Mouse (Mus musculus) ovary, postnatal 10 days (tissue): ENCODE measurements around the gene Ces2h.
"Not testable (repeated sequence)": the region's sequence is repeated elsewhere in the genome, so short reads cannot be mapped to it uniquely, and the experiment has no call there.

Source experiments
- DNase-seq: peaks from one replicate; pipeline ENCODE4 v3.0.0; 2022; ENCODE audit warnings: low spot score

Ces2h gene

DNA sequence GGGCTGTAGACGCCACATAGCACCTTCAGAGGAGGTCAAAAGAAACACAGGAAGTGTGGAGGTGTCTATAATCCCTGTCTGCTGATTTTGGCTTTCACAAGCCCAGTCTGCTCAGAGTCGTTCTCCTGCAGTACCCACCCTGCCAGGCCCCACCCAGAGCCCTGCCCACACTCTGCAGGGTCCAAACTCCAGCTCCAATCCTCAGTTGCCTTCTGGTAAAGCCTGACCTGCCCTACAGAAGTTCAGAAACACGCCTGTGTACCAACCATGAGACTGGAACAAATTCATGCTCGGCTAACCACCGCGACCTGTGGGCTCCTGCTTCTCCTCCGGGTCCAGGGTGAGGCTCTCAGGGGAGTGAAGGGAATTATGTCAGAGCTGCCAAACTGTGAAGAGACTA lies at the start of gene Ces2h:
Gene Ces2h (plus strand): TSS at position 268 of the 400 bp plus-strand sequence.
- no peak for DNase-seq

DNA sequence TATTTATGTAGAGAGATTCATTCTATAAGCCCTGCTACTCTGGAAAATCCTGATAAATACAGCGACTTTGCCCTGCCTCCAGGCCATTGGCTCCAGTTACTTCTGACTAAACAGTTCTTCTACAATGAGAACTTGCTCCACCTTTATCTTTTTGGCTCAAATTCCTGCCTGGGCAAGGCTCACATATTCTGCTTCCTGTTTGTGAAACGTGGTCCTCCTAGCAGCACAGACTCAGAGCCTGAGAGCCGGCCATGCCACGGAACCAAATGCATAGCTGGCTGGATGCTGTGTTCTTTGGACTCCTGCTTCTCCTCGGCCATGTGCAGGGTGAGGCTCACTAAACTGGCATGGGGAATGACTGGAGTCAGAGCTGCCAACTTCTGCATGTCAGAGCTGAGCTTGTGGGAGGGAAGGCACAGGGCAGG lies 39.1 kb upstream of the Ces2h start, which contains the start of gene Ces2g:
Gene Ces2g (plus strand): TSS at position 182 of the 425 bp plus-strand sequence.
- DNase-seq, result peak; percentile 8

DNA sequence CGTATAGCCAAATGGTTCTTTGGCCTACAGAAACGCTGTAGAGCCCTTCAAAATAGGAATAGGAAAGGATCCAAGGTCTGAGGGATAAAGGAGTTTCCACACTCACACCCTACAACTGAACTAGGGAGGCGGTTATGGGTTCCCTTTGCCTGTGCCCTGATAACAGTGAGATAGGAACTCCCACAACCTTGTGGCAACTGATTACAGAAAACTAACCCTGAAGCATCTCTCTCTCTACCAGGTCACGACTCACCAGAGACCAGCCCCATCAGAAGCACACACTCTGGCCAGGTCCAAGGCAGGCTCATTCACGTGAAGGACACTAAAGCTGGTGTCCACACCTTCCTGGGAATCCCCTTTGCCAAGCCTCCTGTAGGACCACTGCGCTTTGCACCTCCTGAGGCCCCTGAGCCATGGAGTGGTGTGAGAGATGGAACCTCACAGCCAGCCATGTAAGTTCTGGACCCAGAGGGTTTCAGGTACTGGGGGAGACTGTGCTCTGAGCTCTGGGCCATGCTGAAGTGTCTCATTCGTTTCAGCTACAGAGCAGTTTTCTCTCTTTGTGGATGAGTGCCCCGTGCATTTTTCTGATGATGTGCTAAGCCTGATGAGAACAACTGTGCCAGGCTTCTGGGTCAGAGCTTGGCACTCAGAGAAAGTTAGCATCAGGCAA lies 38.3 kb upstream of the Ces2h start:
- no peak for DNase-seq

DNA sequence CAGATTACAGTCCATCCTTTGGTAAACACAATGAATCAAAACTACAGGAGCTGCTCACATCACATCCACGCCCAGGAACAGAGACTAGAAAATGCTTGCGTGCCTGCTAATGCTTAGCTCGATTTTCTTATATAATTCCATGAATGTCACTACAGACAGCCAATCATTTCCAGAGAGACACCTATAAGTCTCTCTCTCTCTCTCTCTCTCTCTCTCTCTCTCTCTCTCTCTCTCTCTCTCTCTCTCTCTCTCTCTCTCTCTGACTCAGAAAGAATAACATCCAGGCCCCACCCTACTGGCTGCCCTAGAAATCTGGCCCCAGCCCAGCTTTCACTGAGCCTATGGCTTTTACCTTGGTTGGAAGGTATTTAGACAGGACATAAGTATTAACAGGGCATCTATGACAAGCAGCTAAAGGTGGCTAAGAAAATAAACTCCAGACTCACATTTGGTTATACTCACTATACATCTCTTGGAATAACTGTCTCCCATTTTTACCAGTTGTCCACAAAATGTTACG lies 37.2 kb upstream of the Ces2h start:
- DNase-seq, result no peak

DNA sequence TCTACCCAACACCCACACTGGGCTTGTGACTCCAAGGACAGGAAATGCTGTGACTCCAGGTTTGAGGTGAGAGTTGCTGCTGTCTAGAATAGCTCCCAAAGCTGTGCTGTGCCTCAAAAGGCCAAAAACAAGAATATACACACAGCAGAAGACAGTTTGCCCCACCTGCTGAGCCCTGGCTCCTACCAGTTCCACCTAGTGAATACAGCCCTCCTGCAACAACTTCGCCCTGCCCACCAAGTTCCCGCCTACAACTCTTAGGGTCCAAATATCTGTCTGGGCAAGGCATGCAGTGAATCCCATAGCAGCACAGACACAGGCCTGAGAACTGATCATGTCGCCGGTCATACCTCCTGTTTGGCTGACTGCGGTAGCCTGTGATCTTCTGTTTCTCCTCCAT lies 16.5 kb upstream of the Ces2h start:
- no peak for DNase-seq

DNA sequence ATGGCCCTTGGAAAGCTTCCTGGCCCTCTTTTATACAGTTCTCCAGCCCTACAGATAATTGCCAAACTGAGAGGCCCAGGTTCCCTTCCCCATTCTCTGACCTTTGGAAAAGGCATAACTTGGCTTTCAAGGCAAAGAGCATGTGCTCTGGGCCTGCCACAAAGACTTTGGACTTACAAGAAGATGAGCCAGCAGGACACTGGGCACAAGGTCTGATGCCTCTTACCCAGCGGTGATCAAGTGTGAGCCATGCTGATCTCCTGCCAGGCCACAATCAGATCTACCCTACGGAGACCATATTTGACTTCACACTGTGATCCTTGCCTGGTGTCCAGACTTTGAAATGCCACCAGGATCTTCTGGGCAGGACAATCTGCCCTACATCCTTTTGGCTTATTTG lies 15.7 kb upstream of the Ces2h start:
- no peak for DNase-seq

DNA sequence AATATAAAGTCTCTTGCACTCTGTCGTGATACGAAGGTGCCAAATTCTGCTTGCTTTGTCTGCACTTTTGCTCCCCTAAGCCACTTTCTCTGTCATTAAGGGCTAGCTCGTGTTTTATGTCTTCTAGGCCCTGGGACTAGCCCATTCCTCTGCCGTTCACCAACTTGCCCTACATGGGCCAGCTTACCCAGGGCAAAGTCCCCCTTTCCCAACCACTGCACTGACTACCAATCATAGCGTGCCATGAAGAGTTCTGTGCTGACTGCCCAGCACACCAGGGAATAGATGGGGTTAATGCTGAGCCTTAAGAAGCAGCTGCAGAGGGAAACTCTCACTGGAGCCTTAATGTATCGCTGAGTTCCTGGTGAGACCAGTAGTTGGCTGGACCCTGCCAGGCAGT lies 2.5 kb upstream of the Ces2h start:
- DNase-seq, result no peak

DNA sequence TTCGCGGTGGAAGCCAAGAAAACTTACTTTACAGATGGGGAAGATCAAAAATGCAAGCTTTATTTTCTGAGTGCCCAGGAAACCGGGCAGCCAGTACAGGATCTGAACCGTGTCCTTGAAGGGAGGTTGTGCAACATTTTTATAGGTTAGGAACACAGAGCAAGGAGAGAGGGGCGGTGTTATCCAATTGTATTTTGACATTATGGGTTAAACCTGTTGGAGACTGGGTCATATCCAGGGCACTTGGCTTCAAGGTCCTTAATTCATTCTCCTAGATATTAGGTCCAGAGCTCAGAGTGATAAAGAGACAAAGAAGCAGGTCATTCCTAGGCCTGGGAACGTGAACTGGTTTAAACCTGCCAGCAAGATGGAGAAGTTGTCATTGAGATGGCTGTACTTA lies 1.5 kb upstream of the Ces2h start:
- DNase-seq, result no peak

DNA sequence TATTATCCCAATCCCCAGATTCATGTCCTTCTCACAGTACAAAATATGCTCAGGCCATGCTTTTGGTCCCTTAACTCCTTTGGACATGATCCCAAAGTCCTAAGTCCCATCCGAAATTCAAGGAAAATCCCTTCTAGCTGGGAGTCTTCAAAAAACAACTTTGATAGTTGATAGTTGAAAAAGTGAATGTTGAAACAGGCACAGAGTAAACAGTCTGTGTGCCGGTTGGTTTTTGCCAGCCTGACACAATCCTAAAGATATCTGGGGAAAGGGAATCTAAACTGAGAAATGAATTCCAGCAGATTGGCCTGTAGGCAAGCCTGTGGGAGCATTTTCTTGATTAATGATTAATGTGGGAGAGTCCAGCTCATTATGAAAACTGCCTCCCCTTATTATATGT lies 9.3 kb downstream of the Ces2h start:
- no peak for DNase-seq

DNA sequence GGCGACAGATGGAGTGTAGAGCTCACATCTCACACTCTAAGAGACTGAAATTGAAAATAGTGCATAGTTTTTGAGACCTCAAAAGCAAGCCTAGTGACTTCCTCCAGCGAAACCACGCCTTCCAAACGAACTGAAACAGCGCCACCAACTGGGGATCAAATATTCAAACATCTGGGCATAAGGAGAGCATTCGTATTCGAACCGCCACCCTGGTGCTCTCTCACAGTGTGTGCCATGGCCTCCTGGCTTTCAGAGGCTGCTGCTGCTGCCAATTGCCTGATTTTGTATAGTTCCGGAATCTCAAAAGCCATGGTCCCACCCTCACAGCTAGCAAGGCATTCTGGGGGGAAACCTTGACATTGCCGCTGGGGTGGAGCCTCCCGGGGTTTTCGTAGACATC lies 10.5 kb downstream of the Ces2h start:
- DNase-seq, result no peak

DNA sequence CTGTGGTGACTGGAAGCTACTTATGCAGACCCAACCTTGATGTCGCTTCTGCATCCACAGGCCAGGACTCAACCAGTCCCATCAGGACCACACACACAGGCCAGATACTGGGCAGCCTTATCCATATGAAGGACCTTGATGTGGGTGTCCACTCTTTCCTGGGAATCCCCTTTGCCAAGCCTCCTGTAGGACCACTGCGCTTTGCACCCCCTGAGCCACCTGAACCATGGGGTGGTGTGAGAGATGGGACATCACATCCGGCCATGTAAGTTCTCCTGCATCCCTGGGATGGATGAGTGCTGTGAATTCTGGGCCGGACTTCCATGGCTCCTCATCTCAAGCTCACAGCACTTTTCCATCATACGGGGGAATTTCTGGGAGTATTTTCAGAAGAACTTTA lies 13.7 kb downstream of the Ces2h start:
- no peak for DNase-seq

DNA sequence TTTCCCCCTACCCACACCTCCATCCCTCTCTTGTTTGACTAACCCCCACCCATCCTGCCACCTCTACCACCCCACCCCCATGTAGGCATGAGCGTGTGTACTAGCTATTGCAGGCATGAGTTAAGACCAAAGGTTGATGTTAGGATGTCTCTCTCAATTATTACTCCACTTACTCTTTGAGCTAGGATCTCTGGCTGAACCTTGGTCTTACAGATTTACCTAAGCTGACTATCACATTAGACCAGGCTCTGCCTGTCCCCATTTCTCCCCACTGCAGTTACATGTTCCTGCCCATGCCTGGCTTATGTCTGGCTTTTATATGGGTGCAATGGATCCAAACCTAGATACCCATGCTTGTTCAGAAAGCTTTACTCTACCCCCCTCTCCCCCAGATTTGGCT lies 21.3 kb downstream of the Ces2h start:
- DNase-seq, result no peak

DNA sequence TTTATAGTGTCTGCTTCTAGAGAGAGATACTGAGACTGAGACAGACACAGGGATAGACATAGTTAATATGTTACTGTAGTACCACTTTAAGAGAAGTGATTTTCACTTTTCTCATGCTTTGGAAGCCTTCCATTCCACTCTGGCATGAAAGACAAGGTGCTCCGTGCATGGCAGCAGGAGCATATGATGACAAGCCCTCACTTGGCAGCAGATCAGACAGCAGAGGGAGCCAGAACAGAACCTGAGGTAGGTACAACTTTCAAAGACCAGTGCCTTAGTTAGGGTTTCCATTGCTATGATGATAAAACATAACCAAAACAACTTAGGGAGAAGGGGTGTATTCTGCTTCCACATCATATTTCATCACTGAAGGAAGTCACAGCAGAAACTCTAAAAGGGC lies 22.4 kb downstream of the Ces2h start:
- no peak for DNase-seq

DNA sequence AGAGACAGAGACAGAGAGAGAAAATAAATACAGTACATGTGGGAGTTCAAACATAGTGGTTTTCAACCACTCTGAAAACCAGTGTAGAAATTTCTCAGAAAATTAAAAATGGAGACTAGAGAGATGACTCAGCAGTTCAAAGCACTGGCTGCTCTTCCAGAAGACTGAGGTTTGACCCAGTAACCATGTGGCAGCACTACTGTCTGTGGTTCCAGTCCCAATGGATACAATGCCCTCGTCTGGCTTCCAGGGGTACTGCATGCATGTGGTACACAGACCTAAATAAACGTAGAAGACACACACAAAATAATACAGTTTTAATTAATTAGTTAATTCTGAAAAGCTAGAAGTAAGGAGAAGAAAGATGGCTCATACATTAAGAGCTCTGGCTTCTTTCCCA lies 24.4 kb downstream of the Ces2h start:
- no peak for DNase-seq

DNA sequence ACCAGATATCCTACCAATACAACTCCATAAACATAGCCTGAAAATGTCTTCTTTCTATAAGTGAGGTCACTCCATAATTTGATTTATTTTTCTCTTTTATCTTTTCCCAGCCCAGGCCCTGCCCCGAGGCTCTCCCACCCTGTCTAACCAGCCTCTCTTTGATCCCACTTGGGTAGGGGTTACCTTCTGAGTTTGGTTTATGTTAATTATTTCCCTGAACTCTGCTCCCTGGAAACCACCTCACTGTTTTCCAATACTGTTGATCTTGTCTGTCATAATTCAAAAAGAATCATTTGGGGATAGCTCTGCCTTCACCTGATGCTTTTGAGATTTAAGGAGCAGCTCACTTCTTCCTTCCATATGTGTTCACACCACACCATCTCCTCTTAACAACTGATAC lies 42.9 kb downstream of the Ces2h start:
- DNase-seq, result no peak

DNA sequence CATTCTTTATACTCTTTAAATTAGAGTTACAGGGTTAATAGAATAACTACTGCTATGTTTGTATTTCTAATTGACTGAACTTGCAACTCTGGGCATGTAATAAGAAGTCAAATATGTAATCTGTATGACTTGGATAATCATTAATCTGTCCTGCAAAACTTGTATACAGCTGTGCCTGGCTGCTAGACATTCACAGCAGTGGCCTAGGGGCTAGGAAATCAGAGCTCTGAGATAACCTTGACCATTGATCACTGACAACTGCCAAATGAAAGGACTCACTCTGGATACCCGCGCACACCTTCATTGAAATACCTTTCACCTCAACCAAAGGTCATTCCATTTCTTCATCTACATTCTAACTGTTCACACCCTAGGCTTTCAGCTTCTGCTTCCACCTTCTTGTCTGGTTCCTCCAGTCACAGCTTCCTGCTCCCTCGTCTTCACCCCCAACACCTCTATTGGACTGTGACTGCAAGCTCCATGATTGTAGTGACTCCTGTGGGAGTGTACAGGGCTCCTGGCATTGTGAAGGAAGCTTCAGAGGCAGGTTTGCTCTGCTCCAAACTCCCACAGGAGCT lies 45.3 kb downstream of the Ces2h start:
- DNase-seq, result no peak

DNA sequence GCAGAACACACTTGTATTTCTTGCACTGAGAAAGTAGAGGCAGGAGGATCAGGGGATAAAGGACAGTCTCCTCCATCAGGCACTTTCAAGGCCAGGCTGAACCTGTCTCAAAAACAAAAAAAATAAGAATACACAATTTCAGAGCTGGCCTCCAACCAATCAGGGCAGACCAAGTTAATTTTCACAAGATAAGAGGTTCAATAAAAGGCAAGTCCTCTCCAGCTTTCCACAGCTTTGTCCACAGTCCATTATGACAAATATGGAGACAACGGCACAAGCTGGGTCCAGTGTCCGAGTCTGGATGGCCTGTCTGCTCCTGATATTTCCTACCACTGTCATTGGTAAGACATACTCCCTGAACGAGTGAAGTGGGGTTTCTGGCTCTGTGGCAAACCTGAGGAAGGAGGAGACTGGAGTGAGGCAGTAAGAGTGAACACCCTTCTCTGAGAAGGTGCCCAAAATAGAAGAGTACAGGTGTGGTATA lies 47.8 kb downstream of the Ces2h start, which contains the start of gene Ces3a:
Gene Ces3a (plus strand): TSS at position 231 of the 484 bp plus-strand sequence.
- DNase-seq, result no peak

DNA sequence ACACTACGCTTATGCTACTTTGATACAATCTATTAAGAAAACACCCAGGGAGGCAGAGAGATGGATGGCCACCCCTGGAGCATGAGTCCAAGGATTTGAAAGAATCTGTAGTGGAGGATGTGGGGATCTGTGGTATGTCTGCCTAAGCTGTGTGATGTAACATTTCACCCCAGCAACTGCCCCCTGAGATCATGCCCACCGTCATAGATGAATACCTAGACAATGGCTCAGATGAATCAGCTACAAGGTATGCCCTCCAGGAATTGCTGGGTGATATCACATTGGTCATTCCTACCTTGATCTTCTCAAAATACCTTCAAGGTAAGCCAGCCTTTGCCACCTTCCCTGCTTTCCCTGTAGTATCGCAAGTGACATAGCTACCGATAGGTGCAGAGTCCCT lies 55.6 kb downstream of the Ces2h start:
- no peak for DNase-seq

DNA sequence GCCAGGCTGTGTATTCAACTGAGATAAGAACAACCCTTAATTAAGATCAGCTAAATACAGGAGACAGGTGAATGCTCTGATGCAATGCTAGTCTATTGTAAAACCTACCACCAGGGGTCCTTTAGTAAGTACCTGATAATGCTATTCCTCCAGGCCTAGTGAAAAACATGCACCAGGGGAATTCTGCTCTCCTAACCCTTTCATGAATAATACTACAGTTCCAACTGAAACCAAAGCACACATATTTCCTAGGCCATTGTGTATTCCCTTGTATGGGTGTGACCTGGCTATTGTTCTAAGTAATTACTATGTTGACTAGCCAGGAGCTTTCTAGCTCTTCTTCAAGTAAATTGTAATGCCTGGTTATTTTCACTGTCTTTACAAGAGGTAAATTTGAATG lies 59.4 kb downstream of the Ces2h start:
- DNase-seq, result no peak

DNA sequence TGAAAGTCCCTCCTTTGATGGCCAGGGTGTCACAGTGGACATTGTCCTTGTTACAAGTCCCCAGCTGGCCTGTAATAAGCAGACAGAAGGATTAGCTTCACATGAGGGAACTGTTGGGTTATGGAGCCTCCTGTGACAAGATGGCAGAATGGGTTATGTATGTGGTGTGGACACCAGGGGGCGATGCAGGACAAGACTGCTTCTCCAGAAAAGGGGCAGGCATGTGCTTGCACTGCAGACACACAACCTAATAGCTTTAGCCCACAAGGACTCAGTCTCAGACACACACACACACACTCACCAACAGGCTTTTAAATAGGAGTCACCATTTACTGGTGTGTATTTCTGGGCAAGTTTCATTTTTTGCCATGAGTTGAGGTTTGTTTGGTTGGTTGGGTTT lies 66.1 kb downstream of the Ces2h start:
- no peak for DNase-seq

DNA sequence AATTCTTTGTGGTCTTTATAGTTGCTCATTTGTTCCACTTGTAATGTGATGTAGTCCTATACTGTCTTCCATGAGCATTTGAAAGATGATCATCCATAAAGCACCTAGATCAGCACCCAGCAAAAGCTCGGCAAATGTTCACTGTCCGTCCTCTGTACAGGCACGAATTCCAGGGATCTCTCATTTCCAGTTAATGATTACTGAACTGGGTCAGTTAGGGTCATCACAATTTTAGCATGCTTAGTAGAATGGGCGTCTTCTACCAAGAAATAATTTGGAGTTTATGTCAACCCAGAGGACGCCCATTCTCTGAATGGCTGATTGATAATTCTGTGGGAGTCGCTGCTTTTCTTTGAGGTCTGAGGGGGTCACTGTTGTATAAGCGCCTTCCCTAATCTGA lies 67.3 kb downstream of the Ces2h start:
- not testable (repeated sequence) for DNase-seq

DNA sequence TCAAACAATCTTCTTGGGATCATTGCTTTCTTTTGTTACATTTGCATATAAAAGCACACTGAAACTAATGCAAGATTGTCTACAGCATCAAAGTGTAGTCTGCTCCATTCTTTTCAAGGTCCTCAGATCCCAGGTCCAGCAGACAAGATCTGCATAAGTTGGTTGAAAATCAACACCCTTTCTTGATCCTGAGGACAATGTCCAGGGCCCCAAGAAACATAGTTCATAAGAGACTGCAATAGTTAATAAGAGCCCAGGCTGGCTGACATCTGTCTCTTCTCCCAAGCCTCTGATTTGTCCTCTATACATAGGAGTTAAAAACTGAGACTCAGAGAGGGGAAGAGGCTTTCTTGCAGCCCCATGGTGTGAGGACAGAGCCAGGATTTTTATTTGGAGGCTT lies 68.3 kb downstream of the Ces2h start:
- DNase-seq, result no peak
